Mouse (Mus musculus) spleen, adult 2 months (tissue): ENCODE data around the gene Fgfr2. TPM values are rescaled to one million over a fixed set of nuclear protein-coding genes. Genes with fewer than 3 reads are reported as not detected.

Source experiments
- DNase-seq, 2 experiments: peaks; one replicate each; pipeline versions ENCODE4 v3.0.0 to v3.0.0-alpha.2; 2012 to 2021; ENCODE audit warnings: low spot score in 2 of 2, low read depth in 1 of 2
- H3K27ac ChIP-seq: fragments of 200-500 bp; 2 replicates; pipeline ENCODE4 v1.5.1; 2012; ENCODE audit warnings: low read length, inconsistent platforms; ENCODE audit not compliant: insufficient read depth
- H3K27me3 ChIP-seq: fragments of 200-500 bp; 2 replicates; pipeline ENCODE4 v1.6.1; 2012; ENCODE audit warnings: mild to moderate bottlenecking, moderate library complexity, low read length, inconsistent platforms; ENCODE audit not compliant: control insufficient read depth, insufficient read depth
- H3K36me3 ChIP-seq: fragments of 200-500 bp; 2 replicates; pipeline ENCODE4 v1.6.1; 2012; ENCODE audit warnings: mild to moderate bottlenecking, low read length, inconsistent platforms; ENCODE audit not compliant: control insufficient read depth, insufficient read depth
- H3K4me1 ChIP-seq: fragments of 200-500 bp; 2 replicates; pipeline ENCODE4 v1.6.1; 2011; ENCODE audit warnings: inconsistent platforms; ENCODE audit not compliant: control insufficient read depth, insufficient read depth, insufficient read length
- H3K4me3 ChIP-seq: fragments of 200-500 bp; 2 replicates; pipeline ENCODE4 v1.5.1; 2011; ENCODE audit warnings: mild to moderate bottlenecking, inconsistent platforms; ENCODE audit not compliant: insufficient read depth, insufficient read length; ENCODE audit errors: extremely low read depth
- CTCF ChIP-seq: fragments of 200-500 bp; IDR thresholded peaks from 2 replicates; pipeline ENCODE4 v1.5.1; 2011; ENCODE audit warnings: mild to moderate bottlenecking, inconsistent platforms; ENCODE audit not compliant: insufficient read depth, insufficient read length, insufficient replicate concordance; ENCODE audit errors: extremely low read depth
- POLR2A ChIP-seq: fragments of 200-500 bp; IDR thresholded peaks from 2 replicates; pipeline ENCODE4 v1.6.1; 2011; ENCODE audit warnings: low read depth, low read length, inconsistent platforms
- WGBS: fragments of 180-500 bp; shearing (Covaris S2); methylation state at CpG from one replicate; pipeline ENCODE4 v1.1.7; 2018; 5-methylcytosine and 5-hydroxymethylcytosine counted together
- polyA plus RNA-seq: library from polyadenylated mRNA; depleted of rRNA; stranded (reverse); fragments of >200 nt; gene quantifications from 2 replicates; pipeline ENCODE4 v1.2.3, GENCODE M21; 2012

Gene Fgfr2
- polyA plus RNA-seq, 1 experiment, result 1.6 TPM

DNA sequence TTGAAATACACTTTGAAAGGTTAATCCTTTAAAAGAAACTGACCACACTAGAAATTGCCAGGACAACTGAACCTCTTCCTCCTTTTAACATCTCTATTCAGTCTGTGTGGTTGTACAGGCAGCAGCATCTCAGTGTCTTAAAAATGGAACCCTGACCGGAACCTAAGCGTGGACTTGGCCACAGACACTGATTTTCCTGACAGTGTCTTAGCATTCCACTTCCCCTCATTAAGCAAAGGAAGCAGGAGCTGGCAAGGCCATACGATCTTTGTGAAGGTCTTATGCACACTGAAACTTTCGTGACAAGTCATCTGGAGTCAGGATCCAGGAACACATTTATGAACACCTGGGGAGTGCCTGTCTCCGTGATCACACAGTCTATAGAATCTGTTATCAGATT, 339.0 kb downstream of the Fgfr2 start:
- DNase-seq, result no peak
- WGBS, result 87% methylated on average over 5 of the region's 5 CpGs
- no peak overlapping the region for H3K4me3 ChIP-seq
- no peak overlapping the region for H3K27ac ChIP-seq
- H3K4me1 ChIP-seq, result peaks cover 25% of the 10 kb centered on the region; the same call in 1 of the 2 replicates
- TF ChIP-seq CTCF (no peak), POLR2A (no peak)
- H3K36me3 ChIP-seq, result peaks cover under 1% of the 10 kb centered on the region; the same call in 1 of the 2 replicates
- no peaks in the 10 kb centered on the region for H3K27me3 ChIP-seq

DNA sequence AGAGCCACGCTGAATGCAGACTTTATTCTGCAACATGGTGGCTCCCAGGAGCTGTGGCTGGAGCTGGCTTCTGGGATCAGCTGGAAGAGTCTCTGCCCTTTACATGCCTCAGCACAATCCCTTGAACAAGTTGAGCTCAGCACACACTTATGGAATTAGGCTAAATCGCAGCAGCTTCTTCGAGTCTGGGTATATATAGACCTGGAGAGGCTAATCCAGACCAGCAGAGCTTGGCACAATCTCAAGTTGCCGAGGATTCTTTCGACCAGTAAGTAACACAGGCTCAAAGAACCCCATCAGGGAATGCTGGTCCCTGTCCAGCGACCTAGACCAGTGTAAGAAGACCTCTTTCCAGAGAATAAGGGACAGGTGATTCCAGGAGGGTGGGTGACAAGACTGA, 341.3 kb downstream of the Fgfr2 start:
- TF ChIP-seq POLR2A (no peak), CTCF (no peak)
- H3K27me3 ChIP-seq, result no peaks in the 10 kb centered on the region
- H3K27ac ChIP-seq, result no peak overlapping the region
- peaks cover 8% of the 10 kb centered on the region for H3K36me3 ChIP-seq
- WGBS, result 90% methylated on average over 6 of the region's 6 CpGs
- H3K4me1 ChIP-seq, result peaks cover 9% of the 10 kb centered on the region; the same call in 1 of the 2 replicates
- no peak for DNase-seq
- H3K4me3 ChIP-seq, result no peak overlapping the region

DNA sequence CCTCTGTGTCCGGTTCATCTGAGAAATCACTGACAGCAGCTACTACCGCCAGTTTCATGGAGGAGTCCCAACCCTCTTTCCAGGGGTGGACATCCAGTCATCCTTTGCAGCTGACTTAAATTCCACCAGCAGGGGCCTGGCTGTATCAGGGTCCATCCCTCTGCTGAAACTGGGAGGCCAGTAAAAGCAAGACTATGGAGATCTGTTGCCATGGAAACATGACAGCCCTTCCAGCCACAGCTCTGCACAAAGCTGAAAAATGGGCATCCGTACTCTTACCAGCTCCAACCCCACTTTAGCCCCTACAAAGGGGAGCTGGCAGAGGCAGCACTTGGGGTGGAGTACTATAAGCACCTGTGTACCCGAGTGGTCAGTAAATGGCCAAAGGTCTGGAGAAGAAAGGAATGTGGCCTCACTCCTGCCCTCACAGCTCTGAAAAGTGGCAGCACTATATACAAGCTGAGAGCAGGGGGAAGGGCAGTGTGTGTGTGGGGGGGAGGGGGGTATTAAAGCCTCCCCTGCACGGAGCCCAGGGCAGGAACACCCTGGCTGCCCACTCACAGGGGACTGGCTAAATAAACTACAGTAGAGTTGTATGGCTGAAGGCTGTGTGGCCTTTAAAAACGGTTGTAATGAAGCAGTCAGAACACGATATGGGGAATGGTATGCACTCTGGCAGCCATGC, 341.9 kb downstream of the Fgfr2 start:
- Histone ChIP-seq H3K4me3 (no peak overlapping the region), H3K36me3 (peaks cover 8% of the 10 kb centered on the region), H3K27ac (no peak overlapping the region), H3K4me1 (peaks cover 4% of the 10 kb centered on the region; the same call in 1 of the 2 replicates), H3K27me3 (no peaks in the 10 kb centered on the region)
- 84% methylated on average over 7 of the region's 7 CpGs for WGBS
- no peak for DNase-seq
- no peak for TF ChIP-seq CTCF
- TF ChIP-seq POLR2A, result no peak

- H3K4me1 ChIP-seq, result peaks cover 4% of the 10 kb centered on the region; the same call in 1 of the 2 replicates
- H3K27ac ChIP-seq, result no peak overlapping the region
- TF ChIP-seq CTCF (no peak), POLR2A (no peak)
- DNase-seq, result no peak
- 82% methylated on average over 4 of the region's 4 CpGs for WGBS
- peaks cover 8% of the 10 kb centered on the region for H3K36me3 ChIP-seq
- no peak overlapping the region for H3K4me3 ChIP-seq
- H3K27me3 ChIP-seq, result no peaks in the 10 kb centered on the region
These were observed 342.5 kb downstream of the Fgfr2 start for GRCm38 (mm10) chr7:132780611-132781010.

DNA sequence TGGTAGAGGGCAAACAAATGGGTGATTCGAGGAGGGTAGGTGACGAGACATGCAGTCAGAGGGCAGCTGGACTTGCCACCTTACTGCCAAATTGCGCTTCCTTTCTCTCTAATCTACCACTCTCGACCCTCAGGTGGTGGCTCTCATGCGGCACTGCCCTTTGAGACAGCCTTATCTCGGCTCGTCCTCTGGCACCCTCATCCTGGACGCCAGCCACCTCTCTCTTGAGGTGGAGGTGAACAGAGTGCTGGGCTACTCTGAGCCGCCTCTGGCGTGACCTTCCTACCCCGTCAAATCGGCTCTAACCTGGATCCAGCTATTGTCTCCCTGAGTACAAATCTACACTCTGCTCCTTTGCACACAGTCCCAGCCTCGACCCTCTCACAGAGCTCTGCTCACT, 344.5 kb downstream of the Fgfr2 start:
- Histone ChIP-seq H3K36me3 (peaks cover 13% of the 10 kb centered on the region), H3K4me3 (no peak overlapping the region), H3K27ac (peak overlapping the region; percentile 44; the same call in 1 of the 2 replicates), H3K4me1 (peaks cover 5% of the 10 kb centered on the region; the same call in 1 of the 2 replicates), H3K27me3 (no peaks in the 10 kb centered on the region)
- no peak for DNase-seq
- no peak for TF ChIP-seq POLR2A
- no peak for TF ChIP-seq CTCF
- 80% methylated on average over 13 of the region's 13 CpGs for WGBS

DNA sequence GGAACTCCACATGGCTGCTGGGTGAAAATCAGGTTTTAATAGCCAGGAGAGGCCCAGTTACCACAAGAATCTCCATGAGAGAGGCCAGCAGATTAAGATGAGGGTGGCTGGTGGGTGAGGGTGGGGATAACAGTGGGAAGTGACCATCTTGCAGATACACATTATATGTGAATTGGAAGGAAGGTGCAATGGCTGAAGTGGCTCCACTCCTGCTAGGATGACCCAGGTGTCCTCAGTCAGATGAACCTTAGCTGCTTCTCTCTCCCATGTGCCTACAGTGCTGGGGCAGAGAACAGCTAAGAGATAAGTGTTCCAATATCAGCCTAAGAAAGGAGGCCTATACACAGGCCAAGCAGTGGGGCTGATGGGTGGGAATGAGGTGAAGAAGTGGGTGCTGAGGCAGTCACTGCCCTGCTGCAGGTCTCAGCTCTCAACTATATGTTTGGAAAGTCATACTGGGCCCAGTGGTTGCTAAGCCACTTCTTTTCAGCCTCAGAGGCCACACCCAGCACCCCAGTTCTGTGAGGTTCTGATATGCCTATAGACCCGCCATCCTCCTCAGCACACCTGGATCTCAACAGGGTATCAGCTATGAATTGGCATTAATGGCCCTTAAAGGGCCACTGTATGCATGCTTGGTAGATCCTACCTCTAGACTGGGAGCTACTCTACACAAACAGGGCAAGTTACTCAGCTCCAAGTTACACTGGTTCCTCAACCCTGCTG, 345.3 kb downstream of the Fgfr2 start:
- no peak for TF ChIP-seq CTCF
- no peak for TF ChIP-seq POLR2A
- H3K27ac ChIP-seq, result peak overlapping the region; percentile 47; the same call in 1 of the 2 replicates
- H3K36me3 ChIP-seq, result peaks cover 13% of the 10 kb centered on the region
- no peaks in the 10 kb centered on the region for H3K27me3 ChIP-seq
- peaks cover 4% of the 10 kb centered on the region; the same call in 1 of the 2 replicates for H3K4me1 ChIP-seq
- no peak overlapping the region for H3K4me3 ChIP-seq
- WGBS, result 80% methylated on average over 1 of the region's 1 CpGs
- no peak for DNase-seq
